Mouse (Mus musculus) cerebellum, adult 8-10 months (tissue): ENCODE measurements around the gene Dnajc19.
A peak's percentile ranks its signal among the peaks of the same experiment; 100 is the strongest.

Experiments used
- DNase-seq: peaks from one replicate; pipeline ENCODE4 v3.0.0; 2022

The Dnajc19 gene

DNA sequence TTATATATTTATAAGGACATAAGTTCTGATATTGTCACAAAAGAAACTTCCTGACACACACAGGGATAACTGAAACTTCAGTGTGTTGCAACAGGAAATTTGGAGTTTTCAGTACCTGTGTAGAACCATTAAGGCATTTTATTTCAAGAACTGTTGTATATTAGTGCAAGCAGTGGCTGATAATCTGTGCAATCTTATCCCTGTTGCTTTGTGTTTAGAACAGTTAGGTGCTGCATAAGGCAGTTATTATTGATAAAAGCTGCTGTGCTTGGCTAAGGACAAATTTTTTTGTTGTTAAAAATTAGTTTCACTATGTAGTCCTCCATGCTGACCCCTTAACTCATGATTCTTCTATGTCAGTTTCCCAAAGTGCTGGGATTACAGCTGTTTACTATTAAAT is 52.2 kb downstream of the Dnajc19 start:
- no peak for DNase-seq

DNA sequence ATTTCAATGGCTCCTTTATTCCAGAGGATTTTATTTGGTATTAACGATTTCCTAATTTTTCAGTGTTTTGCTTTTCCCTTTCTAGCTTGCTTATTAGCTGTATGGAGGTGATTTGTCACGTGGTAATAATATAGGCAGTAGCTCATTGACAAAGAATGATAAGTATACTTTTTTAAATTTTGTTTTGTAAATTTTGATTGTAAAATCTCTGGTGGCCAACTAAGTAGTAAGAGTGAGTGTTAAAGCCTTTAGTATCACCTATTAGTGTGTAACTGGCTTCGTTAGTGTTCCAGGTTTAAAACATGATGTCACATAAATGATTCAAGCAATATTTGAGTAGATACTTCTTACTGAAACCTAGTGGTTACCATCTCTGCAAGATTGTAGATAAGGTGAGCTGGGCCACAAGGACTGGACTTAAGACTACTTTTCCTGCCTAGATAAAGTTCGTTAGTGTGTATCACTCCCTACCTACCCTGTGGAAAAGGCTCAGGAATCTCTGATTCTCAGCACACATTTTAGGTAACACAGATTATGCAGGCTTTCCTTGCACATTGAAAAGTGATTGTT is 59.8 kb downstream of the Dnajc19 start:
- no peak for DNase-seq

DNA sequence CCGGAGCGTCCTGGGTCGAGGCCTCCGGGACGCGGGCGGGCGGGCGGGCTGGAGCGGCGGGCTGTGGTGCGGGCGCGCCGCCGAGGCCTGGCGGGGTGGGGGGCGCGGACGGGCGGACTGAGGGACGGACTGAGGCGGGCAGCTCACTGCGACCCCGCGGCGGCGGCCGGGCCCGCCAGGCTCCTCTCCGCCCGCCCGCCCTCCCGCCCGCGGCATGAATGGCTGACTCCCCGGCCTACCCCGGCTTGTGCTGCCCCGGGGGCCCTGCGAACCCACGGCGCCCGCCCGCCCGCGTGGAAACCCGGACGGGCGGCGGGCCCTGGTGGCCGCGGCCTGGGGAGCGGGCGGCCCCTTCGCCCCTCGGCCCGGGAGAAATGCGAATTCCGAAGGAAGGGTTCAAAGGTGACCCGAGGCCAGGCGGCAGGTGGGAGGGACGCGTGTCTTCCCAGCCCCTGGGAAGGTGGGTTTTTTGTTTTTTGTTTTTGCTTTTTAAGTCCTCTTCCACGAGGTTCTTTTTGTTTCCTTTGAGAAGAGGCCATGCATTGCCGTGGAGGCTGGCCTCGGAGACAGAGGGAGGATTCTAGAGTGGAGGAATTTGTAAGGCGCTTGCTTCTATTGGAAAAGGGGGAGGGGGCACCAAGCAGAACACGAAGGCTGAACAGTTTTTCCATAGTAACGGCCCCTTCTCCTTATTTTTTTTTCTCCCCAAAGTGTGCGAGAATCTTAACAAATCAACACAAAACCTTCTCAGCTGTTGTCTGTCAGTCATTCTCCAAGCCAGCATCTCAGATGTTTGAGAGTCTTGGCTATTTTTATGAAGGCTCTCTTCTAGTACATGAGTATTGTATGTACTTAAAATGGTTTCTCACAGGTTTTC is 60.5 kb downstream of the Dnajc19 start:
- DNase-seq, result peak; percentile 15

- DNase-seq, result peak; percentile 79
Measured at GRCm38 (mm10) chr3:34019540-34020381, 61.4 kb downstream of the Dnajc19 start, which contains the start of gene Fxr1. TSS of gene Fxr1 (plus strand) at chr3:34019943.

DNA sequence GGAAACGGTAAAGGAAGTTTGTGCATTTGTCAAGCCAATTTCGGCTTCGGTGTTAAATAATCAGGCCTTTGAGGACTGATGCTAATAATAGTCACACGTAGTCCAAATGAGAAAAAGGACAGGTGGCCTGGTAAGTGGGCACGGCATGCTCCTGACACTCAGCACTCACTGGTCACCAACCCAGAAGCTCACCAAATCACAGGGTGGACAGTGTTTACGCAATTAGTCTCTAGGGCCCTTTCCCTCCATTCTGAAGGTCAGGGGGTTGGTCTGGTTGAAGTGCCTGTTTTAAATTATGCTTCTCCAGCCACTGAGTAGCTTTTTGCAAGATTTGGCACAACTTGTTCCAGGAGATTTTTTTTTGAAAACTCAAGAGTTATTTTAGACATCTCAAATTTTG is 72.9 kb downstream of the Dnajc19 start:
- no peak for DNase-seq

GRCm38 (mm10) chr3:34007611-34008010 is 73.5 kb downstream of the Dnajc19 start:
- no peak for DNase-seq

- DNase-seq, result no peak
Measured at GRCm38 (mm10) chr3:34006824-34007223, 74.3 kb downstream of the Dnajc19 start.

DNA sequence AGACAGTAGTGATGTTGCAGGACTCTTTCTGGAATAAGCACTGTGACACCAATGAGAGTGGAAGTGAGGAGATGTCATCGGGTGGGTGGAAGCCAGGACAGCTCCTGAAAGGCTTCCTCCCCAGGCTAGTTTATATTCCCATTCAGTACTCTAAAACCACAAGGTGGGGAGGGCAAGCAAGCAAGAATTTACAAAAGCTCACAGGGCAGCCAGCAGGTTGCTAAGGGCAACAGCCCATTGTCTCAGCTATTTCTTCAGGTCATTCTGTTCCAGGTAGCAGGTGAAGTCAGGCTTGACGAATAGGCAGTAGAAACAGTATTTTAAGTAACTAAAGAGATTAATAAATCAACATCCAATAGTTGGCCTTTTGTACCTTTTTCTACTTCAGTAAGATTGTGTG is 74.8 kb downstream of the Dnajc19 start:
- DNase-seq, result no peak
